ENCODE assay signal across 11 mouse cellular contexts in genomic region chr1:128805687-128806653, GRCm38 (mm10).
DNase-seq lines count a peak whose midpoint lies in the region; ATAC-seq and TF ChIP-seq lines count a peak whose summit lies in the region.
"Had no signal": no experiment of that assay in that cellular context is flagged by ENCODE, and none has a peak within 500 bp of the region (broad histone marks: within the 10 kb centered on the region; RNA-seq: fewer than 3 reads in every experiment).

No protein-coding gene starts in this region.

- 48% methylated on average over 10 of the region's 10 CpGs for WGBS in intestine, embryonic 15.5 days
- 46% methylated on average over 10 of the region's 10 CpGs for WGBS in intestine, postnatal 0 days
- WGBS in hindbrain, embryonic 13.5 days: 29% methylated on average over 10 of the region's 10 CpGs
- 44% methylated on average over 10 of the region's 10 CpGs for WGBS in neural tube, embryonic 11.5 days
- WGBS in lung, postnatal 0 days: 49% methylated on average over 10 of the region's 10 CpGs

- H3K36me3 ChIP-seq in intestine, embryonic 15.5 days: no peaks in the 10 kb centered on the region
- H3K36me3 ChIP-seq in intestine, postnatal 0 days (ENCODE audit: control insufficient read depth, insufficient read depth): no peaks in the 10 kb centered on the region
- H3K36me3 ChIP-seq in hindbrain, embryonic 13.5 days: no peaks in the 10 kb centered on the region
- no peaks in the 10 kb centered on the region for H3K36me3 ChIP-seq in neural tube, embryonic 11.5 days (ENCODE audit: control insufficient read depth, insufficient read depth, low read length)
- no peaks in the 10 kb centered on the region for H3K36me3 ChIP-seq in lung, postnatal 0 days (ENCODE audit: insufficient read depth, low read length)

- H3K9me3 ChIP-seq in intestine, embryonic 15.5 days: no peaks in the 10 kb centered on the region
- no peaks in the 10 kb centered on the region for H3K9me3 ChIP-seq in intestine, postnatal 0 days (ENCODE audit: control insufficient read depth)
- H3K9me3 ChIP-seq in hindbrain, embryonic 13.5 days: no peaks in the 10 kb centered on the region
- H3K9me3 ChIP-seq in neural tube, embryonic 11.5 days (ENCODE audit: control insufficient read depth, low read length): no peaks in the 10 kb centered on the region
- H3K9me3 ChIP-seq in lung, postnatal 0 days (ENCODE audit: low read length): no peaks in the 10 kb centered on the region

- H3K27ac ChIP-seq in intestine, embryonic 15.5 days: no peak overlapping the region
- H3K27ac ChIP-seq in intestine, postnatal 0 days (ENCODE audit: low read depth, low read length): no peak overlapping the region
- H3K27ac ChIP-seq in hindbrain, embryonic 13.5 days: peak overlapping the region; percentile 76
- no peak overlapping the region for H3K27ac ChIP-seq in neural tube, embryonic 11.5 days (ENCODE audit: low read depth, low read length)
- no peak overlapping the region for H3K27ac ChIP-seq in lung, postnatal 0 days (ENCODE audit: low read length)

- no peak overlapping the region for H3K4me3 ChIP-seq in intestine, embryonic 15.5 days (replicated peaks)
- no peak overlapping the region for H3K4me3 ChIP-seq in intestine, postnatal 0 days (ENCODE audit: low read depth, low read length)
- H3K4me3 ChIP-seq in hindbrain, embryonic 13.5 days: no peak overlapping the region
- no peak overlapping the region for H3K4me3 ChIP-seq in neural tube, embryonic 11.5 days (ENCODE audit: low read depth, low read length)
- no peak overlapping the region for H3K4me3 ChIP-seq in lung, postnatal 0 days (ENCODE audit: low read depth, low read length)

- 0 out of 2 replicates have a peak, but pooled peaks have one; percentile 11 for ATAC-seq in intestine, embryonic 15.5 days
- ATAC-seq in intestine, postnatal 0 days: no peak
- peak; percentile 60 for ATAC-seq in hindbrain, embryonic 13.5 days (ENCODE audit: low FRiP score)
- ATAC-seq in neural tube, embryonic 11.5 days (ENCODE audit: insufficient read depth, low FRiP score, low TSS enrichment): peak; percentile 36; the same call in 1 of the 2 replicates
- ATAC-seq in lung, postnatal 0 days: no peak

- TF ChIP-seq CTCF in intestine, postnatal 0 days (IDR thresholded peaks at IDR 0.05; ENCODE audit: low read depth): no peak
- TF ChIP-seq CTCF in lung, postnatal 0 days (IDR thresholded peaks at IDR 0.05): no peak

- no peak for TF ChIP-seq EP300 in lung, postnatal 0 days (IDR thresholded peaks at IDR 0.05)

- no peaks in the 10 kb centered on the region for H3K4me1 ChIP-seq in intestine, embryonic 15.5 days (replicated peaks)
- no peaks in the 10 kb centered on the region for H3K4me1 ChIP-seq in intestine, postnatal 0 days (replicated peaks; ENCODE audit: control insufficient read depth, insufficient read depth, low read length)
- H3K4me1 ChIP-seq in hindbrain, embryonic 13.5 days (replicated peaks): peaks cover 29% of the 10 kb centered on the region
- peaks cover 9% of the 10 kb centered on the region for H3K4me1 ChIP-seq in neural tube, embryonic 11.5 days (ENCODE audit: control insufficient read depth, insufficient read depth, low read length)
- H3K4me1 ChIP-seq in lung, postnatal 0 days (ENCODE audit: insufficient read depth, low read depth, low read length): no peaks in the 10 kb centered on the region

- H3K4me2 ChIP-seq in intestine, embryonic 15.5 days (replicated peaks): no peak overlapping the region
- no peak overlapping the region for H3K4me2 ChIP-seq in intestine, postnatal 0 days (replicated peaks; ENCODE audit: low read depth)
- H3K4me2 ChIP-seq in hindbrain, embryonic 13.5 days: no peak overlapping the region
- H3K4me2 ChIP-seq in neural tube, embryonic 11.5 days (ENCODE audit: low read depth): no peak overlapping the region
- H3K4me2 ChIP-seq in lung, postnatal 0 days (replicated peaks; ENCODE audit: low read depth, low read length): no peak overlapping the region

- no peaks in the 10 kb centered on the region for H3K27me3 ChIP-seq in intestine, embryonic 15.5 days (replicated peaks)
- H3K27me3 ChIP-seq in intestine, postnatal 0 days (replicated peaks; ENCODE audit: control insufficient read depth, insufficient read depth, low read length): no peaks in the 10 kb centered on the region
- H3K27me3 ChIP-seq in hindbrain, embryonic 13.5 days: no peaks in the 10 kb centered on the region
- H3K27me3 ChIP-seq in neural tube, embryonic 11.5 days (ENCODE audit: control insufficient read depth, insufficient read depth, low read length): no peaks in the 10 kb centered on the region
- H3K27me3 ChIP-seq in lung, postnatal 0 days (replicated peaks; ENCODE audit: insufficient read depth, low read length): no peaks in the 10 kb centered on the region

- no peak overlapping the region for H3K9ac ChIP-seq in intestine, embryonic 15.5 days
- H3K9ac ChIP-seq in intestine, postnatal 0 days (ENCODE audit: low read depth, low read length): no peak overlapping the region
- no peak overlapping the region for H3K9ac ChIP-seq in hindbrain, embryonic 13.5 days
- H3K9ac ChIP-seq in neural tube, embryonic 11.5 days (ENCODE audit: low read length): no peak overlapping the region
- H3K9ac ChIP-seq in lung, postnatal 0 days (replicated peaks; ENCODE audit: low read depth): no peak overlapping the region

- peak; percentile 57 for DNase-seq in embryo, embryonic 11 days
- DNase-seq in neural tube, embryonic 11.5 days (ENCODE audit: low spot score): no peak
- DNase-seq in right cerebral cortex, postnatal 10 days (ENCODE audit: low spot score in 2 of 2): no peak
- DNase-seq in lung, postnatal 0 days (ENCODE audit: low spot score): no peak
- DNase-seq in layer of hippocampus, postnatal 10 days (ENCODE audit: low spot score in 2 of 2): no peak
- DNase-seq: gastrocnemius, postnatal 10 days; kidney, adult 8-10 months; liver had no signal

Comparison
In these comparisons a context has a peak if more than half of its experiments do, and no peak if none do; other contexts are left out.
1. ATAC-seq: peak in intestine, embryonic 15.5 days (single experiment), hindbrain, embryonic 13.5 days (single experiment) and neural tube, embryonic 11.5 days (single experiment); none in intestine, postnatal 0 days (single experiment) and lung, postnatal 0 days (single experiment).